Mouse (Mus musculus) brown adipose tissue, adult 24 weeks (tissue): ENCODE data around the gene Cdcp1. TPM values are rescaled to one million over a fixed set of nuclear protein-coding genes. Genes with fewer than 3 reads are reported as not detected.

Source experiments
- H3K27ac ChIP-seq: fragments of 200-500 bp; replicated peaks from 2 replicates; pipeline ENCODE4 v1.5.1; 2012; ENCODE audit warnings: low read depth, mild to moderate bottlenecking, low read length
- H3K4me1 ChIP-seq: fragments of 200-500 bp; 2 replicates; pipeline ENCODE4 v1.6.1; 2012; ENCODE audit warnings: low read length, mixed read lengths; ENCODE audit not compliant: control insufficient read depth, insufficient read depth, insufficient read length
- H3K4me3 ChIP-seq: fragments of 200-500 bp; 2 replicates; pipeline ENCODE4 v1.5.1; 2012; ENCODE audit warnings: low read depth, mild to moderate bottlenecking, low read length, moderate library complexity; ENCODE audit not compliant: insufficient read depth
- polyA plus RNA-seq: library from polyadenylated mRNA; stranded (reverse); fragments of >200 nt; gene quantifications from 2 replicates; pipeline ENCODE4 v1.2.4, GENCODE M21; 2012; ENCODE audit not compliant: missing spikeins, insufficient read depth, insufficient read length

The Cdcp1 gene
- polyA plus RNA-seq, 1 experiment, result not detected

DNA sequence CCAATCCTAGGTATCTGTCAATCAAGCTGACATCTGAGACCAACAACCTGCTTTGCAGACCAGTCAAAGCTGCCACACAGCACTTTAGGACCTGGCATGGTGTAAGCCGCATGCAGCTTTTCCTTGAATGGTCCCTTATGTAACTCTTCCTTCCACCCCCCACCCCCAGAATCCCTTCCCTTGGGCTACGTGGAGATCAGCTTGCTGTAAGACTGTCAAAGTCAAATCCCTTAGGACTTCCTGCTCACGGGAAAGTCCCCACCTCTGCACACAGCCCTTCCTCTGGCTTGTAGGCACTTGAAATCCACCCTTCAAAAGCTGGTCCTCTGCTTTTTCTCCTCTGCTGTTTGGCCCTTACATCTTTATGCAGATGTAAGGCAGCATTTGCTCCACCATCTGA lies 19.8 kb upstream of the Cdcp1 start:
- no peak overlapping the region for H3K4me3 ChIP-seq
- H3K27ac ChIP-seq, result peak overlapping the region; percentile 38; the same call in 1 of the 2 replicates
- H3K4me1 ChIP-seq, result peaks cover 21% of the 10 kb centered on the region

DNA sequence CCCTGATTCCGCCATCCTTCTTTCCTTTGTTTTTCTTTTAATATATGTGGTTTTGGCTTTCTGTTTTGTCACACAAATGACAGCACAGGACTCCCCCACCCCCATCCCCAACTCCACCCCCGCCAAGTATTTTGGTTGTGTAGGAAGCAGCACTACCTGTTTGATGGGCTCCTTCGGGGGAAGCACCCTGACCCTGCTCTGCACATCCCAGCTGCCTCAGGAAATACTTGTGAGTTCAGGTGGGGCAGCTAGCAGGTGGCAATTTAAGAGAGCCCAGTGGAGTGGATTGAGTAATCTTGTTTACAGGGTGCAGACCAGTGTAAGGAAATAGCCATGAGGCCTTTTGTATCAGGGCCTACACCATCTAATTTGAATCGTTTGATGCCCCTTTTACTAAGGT lies 14.0 kb upstream of the Cdcp1 start:
- H3K27ac ChIP-seq, result no peak overlapping the region
- H3K4me3 ChIP-seq, result no peak overlapping the region
- H3K4me1 ChIP-seq, result no peaks in the 10 kb centered on the region

DNA sequence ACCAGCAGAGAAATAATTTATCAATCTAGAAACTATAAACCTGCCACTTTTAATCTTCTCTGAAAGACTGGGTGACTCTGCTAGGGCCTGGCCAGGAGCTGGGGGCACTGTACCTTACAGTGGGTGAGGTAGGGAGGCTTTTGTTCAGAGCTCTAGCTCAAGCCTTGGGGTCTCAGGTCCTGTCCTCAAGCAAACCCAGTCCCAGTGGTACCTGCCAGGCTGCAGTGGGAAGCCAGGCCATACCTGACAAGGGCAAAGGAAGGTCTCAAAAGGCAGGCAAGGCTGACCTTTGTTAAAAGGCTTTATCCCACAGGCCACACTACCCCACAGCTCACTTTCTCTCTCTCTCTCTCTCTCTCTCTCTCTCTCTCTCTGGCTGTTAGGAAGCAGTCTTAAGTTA lies 12.8 kb upstream of the Cdcp1 start:
- H3K4me1 ChIP-seq, result no peaks in the 10 kb centered on the region
- H3K27ac ChIP-seq, result no peak overlapping the region
- H3K4me3 ChIP-seq, result no peak overlapping the region

DNA sequence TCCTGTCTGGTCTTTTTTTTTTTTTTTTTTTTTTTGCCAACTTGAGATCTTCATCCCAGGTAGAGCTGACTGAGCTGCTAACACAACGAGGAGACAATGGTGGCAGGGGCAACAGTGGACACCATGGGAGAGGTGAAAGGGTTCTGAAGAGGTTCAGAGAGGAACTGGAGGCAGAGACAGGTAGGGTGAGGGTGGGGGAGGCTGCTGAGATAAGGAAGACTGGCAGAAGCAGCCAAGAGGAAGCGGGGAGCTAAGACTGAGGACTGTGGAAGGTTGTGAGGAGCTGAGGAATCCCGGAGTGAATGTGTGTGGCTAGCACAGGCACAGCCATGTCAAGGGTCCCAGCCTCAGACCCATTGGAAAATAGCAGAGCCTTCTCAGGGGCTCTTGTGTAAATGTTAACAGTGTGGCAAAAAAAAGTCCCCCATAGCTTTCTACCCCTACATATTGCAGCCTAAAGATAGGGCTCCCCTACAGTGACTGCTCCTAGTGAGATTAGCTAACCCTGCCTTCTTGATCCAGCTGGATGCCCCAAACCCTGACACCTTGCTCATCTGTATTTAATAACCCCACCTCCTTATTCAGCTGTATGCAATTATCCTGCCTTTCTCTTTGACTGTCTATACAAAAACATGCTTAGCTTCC lies 11.4 kb upstream of the Cdcp1 start:
- Histone ChIP-seq H3K27ac (no peak overlapping the region), H3K4me1 (no peaks in the 10 kb centered on the region), H3K4me3 (no peak overlapping the region)

DNA sequence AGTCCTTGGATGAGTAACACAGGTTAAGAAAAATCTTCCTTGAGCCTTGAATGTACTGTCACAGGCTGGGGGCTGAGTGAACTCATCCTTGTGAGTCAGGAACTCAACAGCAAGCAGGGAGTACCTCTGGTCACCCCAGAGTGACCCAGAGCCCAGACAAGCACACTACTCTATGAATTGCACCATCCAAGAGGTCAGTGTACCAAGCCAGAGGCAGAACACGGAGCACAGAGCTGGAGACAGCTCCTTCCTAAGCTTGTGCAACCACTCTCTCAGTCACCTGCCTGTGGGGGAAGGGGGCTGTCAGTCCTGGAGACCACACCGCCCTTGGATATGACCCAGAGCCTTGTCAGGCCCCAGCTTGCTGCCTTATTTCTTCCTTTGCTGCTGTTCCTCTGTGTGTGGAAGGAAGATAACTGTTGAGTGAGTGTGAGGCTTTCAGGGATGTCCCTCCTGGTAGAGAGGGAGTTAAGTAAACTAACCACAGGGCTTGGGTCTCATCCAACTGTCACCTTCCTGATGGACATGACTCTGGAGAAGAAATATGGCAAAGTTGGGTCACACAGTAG lies 9.1 kb upstream of the Cdcp1 start:
- H3K4me3 ChIP-seq, result no peak overlapping the region
- no peak overlapping the region for H3K27ac ChIP-seq
- no peaks in the 10 kb centered on the region for H3K4me1 ChIP-seq

DNA sequence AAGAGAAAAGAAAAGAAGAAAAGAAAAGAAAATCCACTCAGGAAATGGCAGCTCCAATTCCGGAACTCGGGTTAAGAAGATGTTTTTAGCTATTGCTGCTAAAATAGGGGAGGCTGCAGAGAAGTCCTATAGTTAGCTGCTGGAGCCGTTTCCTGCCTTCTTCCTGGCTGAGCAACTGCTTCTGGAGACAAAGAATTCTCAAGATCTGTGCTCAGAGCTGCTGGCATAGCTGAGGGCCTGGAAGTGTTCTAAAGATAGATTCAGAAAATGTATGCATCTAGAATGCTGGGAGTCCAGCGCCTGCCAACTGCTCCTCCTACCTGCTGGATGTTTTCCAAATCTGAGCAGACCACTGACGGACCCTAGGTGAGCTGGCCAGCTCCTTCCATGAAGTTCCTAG lies 4.0 kb upstream of the Cdcp1 start:
- no peak overlapping the region for H3K4me3 ChIP-seq
- H3K4me1 ChIP-seq, result no peaks in the 10 kb centered on the region
- H3K27ac ChIP-seq, result no peak overlapping the region; the same call in 1 of the 2 replicates

DNA sequence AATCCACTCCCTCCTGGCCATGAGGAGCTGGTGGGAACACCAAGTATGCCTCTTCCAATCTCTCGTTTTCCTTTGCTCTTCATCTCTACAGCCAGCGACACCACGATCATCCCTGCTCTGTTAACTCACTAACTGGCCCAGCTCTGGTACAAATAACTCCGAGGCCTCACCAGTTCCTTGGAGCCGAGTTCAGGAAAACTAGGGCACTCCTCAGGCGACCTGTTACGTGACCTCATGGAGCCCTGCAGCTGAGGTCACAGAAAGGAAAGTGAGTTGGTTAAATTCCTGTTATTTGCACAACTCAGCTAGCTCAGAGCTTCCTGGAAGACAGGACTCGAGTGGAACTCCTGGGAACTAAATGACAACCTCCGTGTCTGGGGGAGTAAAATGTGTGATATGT lies 2.5 kb downstream of the Cdcp1 start:
- H3K27ac ChIP-seq, result no peak overlapping the region
- no peak overlapping the region for H3K4me3 ChIP-seq
- no peaks in the 10 kb centered on the region for H3K4me1 ChIP-seq

DNA sequence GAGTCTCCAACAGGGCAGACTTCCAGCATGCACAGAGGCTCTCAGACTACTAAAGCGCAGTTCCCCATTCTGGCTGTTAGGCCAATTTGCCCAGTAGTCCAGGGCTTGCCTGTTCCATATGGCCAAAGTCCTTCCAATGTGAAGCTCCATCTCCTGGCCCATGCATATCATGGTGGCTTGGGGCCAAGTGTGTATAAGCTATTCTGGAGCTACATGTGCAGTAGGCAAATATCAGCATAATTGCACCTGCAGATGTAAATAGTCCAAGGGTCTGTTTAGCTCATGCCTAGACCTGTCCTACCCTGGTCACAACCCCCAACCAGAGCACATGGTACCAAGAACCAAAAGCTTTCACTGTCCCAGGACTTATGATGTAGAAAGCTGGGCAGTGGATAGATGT lies 7.9 kb downstream of the Cdcp1 start:
- Histone ChIP-seq H3K27ac (no peak overlapping the region), H3K4me3 (no peak overlapping the region), H3K4me1 (no peaks in the 10 kb centered on the region)

DNA sequence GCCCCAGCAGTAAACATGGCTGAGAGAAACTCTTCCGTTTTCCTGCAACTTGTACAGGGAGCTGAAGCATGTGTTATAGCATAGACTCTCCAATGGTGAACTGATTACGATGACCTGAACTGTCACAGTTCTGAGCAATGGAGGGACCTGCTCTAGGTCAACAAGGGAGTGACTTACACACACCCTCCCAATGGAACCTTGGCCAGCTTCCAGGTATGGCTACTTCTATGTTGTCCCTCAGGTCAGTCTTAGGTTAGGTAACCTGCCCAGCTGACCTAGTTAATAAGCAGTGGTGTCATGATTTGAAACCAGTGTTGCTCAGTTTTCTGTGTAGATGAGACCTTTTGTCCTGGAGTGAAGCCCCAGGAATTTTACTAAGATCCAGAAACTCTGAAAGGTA lies 8.9 kb downstream of the Cdcp1 start:
- Histone ChIP-seq H3K4me1 (no peaks in the 10 kb centered on the region), H3K4me3 (no peak overlapping the region), H3K27ac (no peak overlapping the region)

DNA sequence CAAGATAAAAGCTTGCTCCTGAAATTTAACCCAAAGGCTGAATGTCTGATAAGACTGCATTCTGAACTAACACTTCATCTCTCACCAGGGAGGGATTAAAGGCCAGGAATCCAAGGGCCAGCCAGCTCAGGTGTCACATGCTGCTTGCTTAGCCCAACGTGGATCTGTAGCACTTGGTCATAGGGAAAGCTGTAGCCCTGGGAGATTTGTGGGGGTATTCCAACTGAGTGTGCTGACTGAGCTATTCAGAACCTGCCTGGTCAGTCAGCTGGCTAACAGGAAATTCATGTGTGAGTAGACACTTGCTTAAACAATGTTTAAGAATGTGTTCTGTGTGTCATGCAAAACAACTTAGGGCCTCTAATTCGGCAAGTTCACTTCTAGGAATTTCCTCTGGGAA lies 9.3 kb downstream of the Cdcp1 start:
- H3K4me1 ChIP-seq, result no peaks in the 10 kb centered on the region

DNA sequence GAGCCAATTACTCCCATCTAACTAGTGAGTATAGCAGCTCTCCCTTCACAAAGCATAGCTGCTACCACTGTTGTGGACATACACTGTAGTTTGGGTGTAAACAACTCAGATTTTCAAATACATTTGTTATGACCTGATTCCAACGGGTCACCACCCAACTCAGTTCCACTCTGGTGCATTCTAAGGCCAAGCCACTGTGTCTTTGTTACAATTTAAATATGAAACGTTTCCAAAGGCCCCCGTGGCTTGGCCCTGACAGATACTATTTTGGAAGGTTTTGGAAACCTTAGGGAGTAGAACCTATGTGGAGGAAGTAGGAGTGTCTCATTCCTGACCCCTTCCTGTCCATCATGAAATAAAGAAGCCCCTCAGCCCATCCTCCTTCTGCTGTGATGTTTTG lies 15.7 kb downstream of the Cdcp1 start:
- Histone ChIP-seq H3K4me1 (no peaks in the 10 kb centered on the region), H3K27ac (no peak overlapping the region), H3K4me3 (no peak overlapping the region)

More for the DNA sequence above, 9.3 kb downstream of the Cdcp1 start:
- no peak overlapping the region for H3K27ac ChIP-seq
- H3K4me3 ChIP-seq, result no peak overlapping the region

DNA sequence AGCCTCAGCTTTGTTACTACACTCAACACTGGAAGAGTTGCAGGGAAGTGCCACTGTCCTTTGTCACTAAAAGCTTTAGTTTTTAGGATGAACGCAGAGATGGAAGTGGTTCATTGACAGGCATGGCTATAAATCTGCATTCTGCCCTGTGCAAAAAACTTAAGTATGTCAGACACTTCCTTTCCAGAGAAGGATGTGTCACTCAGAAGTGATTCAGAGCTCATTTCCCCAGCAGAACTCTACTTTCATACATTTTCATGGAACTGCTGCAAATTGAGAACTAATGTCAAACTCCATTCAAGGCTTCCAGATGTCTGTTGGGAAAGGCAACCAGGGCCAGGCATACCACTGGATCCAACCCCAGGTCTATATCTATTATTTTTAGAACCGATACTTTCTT lies 27.6 kb downstream of the Cdcp1 start:
- Histone ChIP-seq H3K4me1 (0 out of 2 replicates have a peak, but pooled peaks cover 3% of the 10 kb centered on the region), H3K4me3 (no peak overlapping the region), H3K27ac (no peak overlapping the region)

DNA sequence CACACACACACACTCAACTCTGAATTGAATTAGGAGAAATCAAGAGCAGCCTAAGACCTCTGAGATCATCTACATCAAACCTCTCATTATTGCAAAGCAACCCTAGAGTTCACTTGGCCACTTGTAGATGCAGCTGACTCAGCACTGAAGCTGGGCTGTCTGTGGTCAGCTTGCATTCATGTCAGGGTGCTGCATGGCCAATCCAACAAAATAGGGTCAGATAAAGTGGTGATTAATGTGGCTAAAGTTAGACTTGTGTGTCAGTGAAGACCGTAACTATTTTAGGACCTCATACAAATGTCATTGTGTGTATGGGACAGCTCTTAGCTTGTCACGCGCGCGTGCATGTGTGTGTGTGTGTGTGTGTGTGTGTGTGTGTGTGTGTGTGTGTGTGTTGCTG lies 28.2 kb downstream of the Cdcp1 start:
- H3K4me1 ChIP-seq, result 0 out of 2 replicates have a peak, but pooled peaks cover 3% of the 10 kb centered on the region
- H3K4me3 ChIP-seq, result no peak overlapping the region
- H3K27ac ChIP-seq, result no peak overlapping the region

DNA sequence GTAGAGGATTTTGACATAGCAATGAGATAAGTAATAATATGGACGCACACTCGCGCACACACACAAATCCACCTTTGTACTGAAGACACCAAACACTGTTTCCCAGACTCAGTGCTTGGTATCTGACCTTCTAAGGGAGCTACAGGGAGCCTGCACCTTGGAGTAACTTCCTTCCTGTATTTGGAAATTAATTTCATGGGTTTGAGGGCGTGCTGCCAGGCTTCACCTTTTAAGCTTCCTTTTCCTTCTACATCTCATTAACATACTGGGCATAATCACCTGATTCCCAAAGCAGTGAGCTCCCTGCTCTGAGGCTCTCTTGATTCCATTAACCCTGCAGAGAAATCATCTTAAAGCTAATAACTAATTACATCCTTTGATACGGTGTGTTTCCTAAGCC lies 29.7 kb downstream of the Cdcp1 start:
- 0 out of 2 replicates have a peak, but pooled peaks cover 3% of the 10 kb centered on the region for H3K4me1 ChIP-seq
- no peak overlapping the region for H3K4me3 ChIP-seq

DNA sequence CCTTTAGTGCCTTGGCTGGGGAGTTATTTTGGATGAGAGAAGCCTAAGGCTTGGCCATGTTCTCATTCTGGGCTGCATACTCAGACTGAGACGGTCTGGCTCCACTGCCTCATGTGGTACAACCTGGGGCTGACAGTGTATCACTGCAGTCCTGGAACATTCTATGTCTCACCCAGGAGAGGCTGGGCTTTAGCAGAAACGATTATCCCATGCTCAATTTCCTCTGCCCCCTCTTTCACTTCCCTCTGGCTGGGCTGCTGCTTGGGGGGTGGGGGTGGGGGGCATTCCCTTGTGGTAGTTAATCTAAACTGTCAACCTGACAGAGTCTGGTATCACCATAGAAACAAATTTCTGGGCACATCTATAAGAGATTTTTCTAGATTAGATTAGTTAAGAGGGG lies 30.3 kb downstream of the Cdcp1 start:
- Histone ChIP-seq H3K27ac (no peak overlapping the region), H3K4me1 (0 out of 2 replicates have a peak, but pooled peaks cover 3% of the 10 kb centered on the region), H3K4me3 (no peak overlapping the region)

More for the DNA sequence above, 29.7 kb downstream of the Cdcp1 start:
- H3K27ac ChIP-seq, result no peak overlapping the region

DNA sequence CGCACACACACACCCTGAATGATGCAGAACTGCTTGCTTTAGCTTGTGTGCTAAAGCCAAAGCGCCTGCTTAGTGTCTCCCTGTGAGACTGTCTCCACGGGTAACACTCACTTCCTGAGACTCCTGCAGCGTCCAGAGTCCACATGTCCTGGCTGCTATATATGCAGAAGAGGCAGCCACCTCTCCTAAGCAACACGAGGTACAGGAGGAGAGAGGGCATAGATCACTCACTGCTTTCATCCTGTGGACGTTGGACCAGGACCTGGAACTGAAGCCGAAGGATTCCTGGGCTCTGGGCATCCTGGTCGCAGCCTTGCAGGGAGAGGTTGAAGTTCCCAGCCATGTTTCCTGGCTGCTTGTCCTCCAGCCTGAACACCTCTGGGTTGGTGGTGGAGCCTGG lies 32.6 kb downstream of the Cdcp1 start:
- Histone ChIP-seq H3K4me1 (0 out of 2 replicates have a peak, but pooled peaks cover 3% of the 10 kb centered on the region), H3K4me3 (no peak overlapping the region), H3K27ac (no peak overlapping the region)
